Comparison of ENCODE assay signal across 8 mouse cellular contexts in genomic region chr11:84826185-84826584, GRCm38 (mm10). TPM values are rescaled to one million over a fixed set of nuclear protein-coding genes. Genes with fewer than 3 reads are reported as not detected.
DNase-seq lines count a peak whose midpoint lies in the region; ATAC-seq and TF ChIP-seq lines count a peak whose summit lies in the region.

No protein-coding gene starts in this region.

- no peak for TF ChIP-seq CTCF in lung, embryonic 14.5 days (IDR thresholded peaks at IDR 0.05; ENCODE audit: low read depth)

- peaks cover 28% of the 10 kb centered on the region for H3K4me1 ChIP-seq in forebrain, embryonic 10.5 days
- no peaks in the 10 kb centered on the region; the same call in 1 of the 2 replicates for H3K4me1 ChIP-seq in forebrain, embryonic 11.5 days (replicated peaks; ENCODE audit: control insufficient read depth, insufficient read depth, low read length)
- 0 out of 2 replicates have a peak, but pooled peaks cover 2% of the 10 kb centered on the region for H3K4me1 ChIP-seq in lung, embryonic 14.5 days (ENCODE audit: insufficient read depth)

- H3K36me3 ChIP-seq in forebrain, embryonic 10.5 days (replicated peaks) = peaks cover 27% of the 10 kb centered on the region
- no peaks in the 10 kb centered on the region; the same call in 1 of the 2 replicates for H3K36me3 ChIP-seq in forebrain, embryonic 11.5 days (ENCODE audit: control insufficient read depth, insufficient read depth, low read length)
- peaks cover 5% of the 10 kb centered on the region for H3K36me3 ChIP-seq in lung, embryonic 14.5 days (ENCODE audit: insufficient read depth)

- H3K27ac ChIP-seq in forebrain, embryonic 10.5 days = no peak overlapping the region
- H3K27ac ChIP-seq in forebrain, embryonic 11.5 days (ENCODE audit: low read depth, low read length) = no peak overlapping the region
- no peak overlapping the region for H3K27ac ChIP-seq in lung, embryonic 14.5 days (ENCODE audit: low read depth)

- H3K4me3 ChIP-seq in forebrain, embryonic 10.5 days = 0 out of 2 replicates have a peak overlapping the region, but pooled peaks have one; percentile 12
- H3K4me3 ChIP-seq in forebrain, embryonic 11.5 days (ENCODE audit: low read depth, low read length) = no peak overlapping the region
- no peak overlapping the region; the same call in 1 of the 2 replicates for H3K4me3 ChIP-seq in lung, embryonic 14.5 days (ENCODE audit: low read depth, low read length)

- H3K4me2 ChIP-seq in forebrain, embryonic 11.5 days (ENCODE audit: low read depth, low read length, severe bottlenecking) = no peak overlapping the region
- H3K4me2 ChIP-seq in lung, embryonic 14.5 days = peak overlapping the region; percentile 27; the same call in 1 of the 2 replicates

- WGBS in forebrain, embryonic 10.5 days = 81% methylated on average over 3 of the region's 3 CpGs
- WGBS in forebrain, embryonic 11.5 days = 83% methylated on average over 3 of the region's 3 CpGs
- WGBS in lung, embryonic 14.5 days = 37% methylated on average over 3 of the region's 3 CpGs

- ATAC-seq in forebrain, embryonic 11.5 days (replicated peaks; ENCODE audit: low FRiP score) = no peak
- ATAC-seq in lung, embryonic 14.5 days (ENCODE audit: insufficient read depth) = no peak

- DNase-seq in forebrain, embryonic 10.5 days (ENCODE audit: extremely low spot score, low spot score) = no peak
- DNase-seq in forebrain, embryonic 11.5 days (ENCODE audit: low spot score) = no peak
- DNase-seq in brain, adult 2 months (ENCODE audit: low read depth, low spot score) = peak; percentile 94
- DNase-seq in heart, adult 18-20 months = peak; percentile 80 to 89
- peak; percentile 83 to 91 for DNase-seq in kidney, postnatal 25 days
- peak; percentile 63 for DNase-seq in lung, embryonic 14.5 days
- no peak for DNase-seq in embryo, embryonic 11 days
- DNase-seq in urinary bladder, adult 18-20 months (ENCODE audit: low spot score in 2 of 2) = no peak

- H3K27me3 ChIP-seq in forebrain, embryonic 10.5 days (ENCODE audit: poor library complexity, severe bottlenecking) = no peaks in the 10 kb centered on the region
- H3K27me3 ChIP-seq in forebrain, embryonic 11.5 days (ENCODE audit: control insufficient read depth, insufficient read depth, low read length) = no peaks in the 10 kb centered on the region
- no peaks in the 10 kb centered on the region for H3K27me3 ChIP-seq in lung, embryonic 14.5 days (ENCODE audit: insufficient read depth, low read length)

- no peaks in the 10 kb centered on the region for H3K9me3 ChIP-seq in forebrain, embryonic 10.5 days
- no peaks in the 10 kb centered on the region for H3K9me3 ChIP-seq in forebrain, embryonic 11.5 days (ENCODE audit: control insufficient read depth, low read length)
- H3K9me3 ChIP-seq in lung, embryonic 14.5 days (ENCODE audit: low read depth, low read length) = no peaks in the 10 kb centered on the region

- no peak overlapping the region for H3K9ac ChIP-seq in forebrain, embryonic 11.5 days (ENCODE audit: low read length)
- H3K9ac ChIP-seq in lung, embryonic 14.5 days = no peak overlapping the region

RNA-seq across cellular contexts. Expression of gene Dhrs11, which starts 2.6 kb away (rescaled TPM):
- polyA plus RNA-seq in forebrain, embryonic 10.5 days (2016; fragmentation: Nextera tagmentation; extraction: Ambion mirVana) = 13.4 and 16.9 TPM in 2 replicates
- polyA plus RNA-seq in forebrain, embryonic 11.5 days (2014; fragmentation: Nextera tagmentation; extraction: Ambion mirVana) = 12.6 TPM in 2 replicates
- total RNA-seq in heart, adult 18-20 months (2021) = 10 to 100 TPM; 97.1 to 99.1 TPM
- polyA plus RNA-seq in lung, embryonic 14.5 days (2014; fragmentation: Nextera tagmentation; extraction: Ambion mirVana) = 11.1 and 11.4 TPM in 2 replicates

RNA-seq across cellular contexts. Expression of gene Mrm1, which starts 6.9 kb away (rescaled TPM):
- polyA plus RNA-seq in forebrain, embryonic 10.5 days (2016; fragmentation: Nextera tagmentation; extraction: Ambion mirVana) = 12.3 and 14.9 TPM in 2 replicates
- polyA plus RNA-seq in forebrain, embryonic 11.5 days (2014; fragmentation: Nextera tagmentation; extraction: Ambion mirVana) = 12.3 and 13.7 TPM in 2 replicates
- 10 to 100 TPM; 20.8 to 25.0 TPM for total RNA-seq in heart, adult 18-20 months (2021)
- 7.6 and 12.1 TPM in 2 replicates for polyA plus RNA-seq in lung, embryonic 14.5 days (2014; fragmentation: Nextera tagmentation; extraction: Ambion mirVana)

RNA-seq across cellular contexts. Expression of gene Ggnbp2, which starts 44.4 kb away (rescaled TPM):
- 52.3 and 52.4 TPM in 2 replicates for polyA plus RNA-seq in forebrain, embryonic 10.5 days (2016; fragmentation: Nextera tagmentation; extraction: Ambion mirVana)
- polyA plus RNA-seq in forebrain, embryonic 11.5 days (2014; fragmentation: Nextera tagmentation; extraction: Ambion mirVana) = 68.3 and 68.7 TPM in 2 replicates
- 10 to 100 TPM; 53.9 to 57.9 TPM for total RNA-seq in heart, adult 18-20 months (2021)
- polyA plus RNA-seq in lung, embryonic 14.5 days (2014; fragmentation: Nextera tagmentation; extraction: Ambion mirVana) = 63.7 and 64.2 TPM in 2 replicates

RNA-seq across cellular contexts. Expression of gene Myo19, which starts 53.8 kb away (rescaled TPM):
- polyA plus RNA-seq in forebrain, embryonic 10.5 days (2016; fragmentation: Nextera tagmentation; extraction: Ambion mirVana) = 11.0 and 12.3 TPM in 2 replicates
- polyA plus RNA-seq in forebrain, embryonic 11.5 days (2014; fragmentation: Nextera tagmentation; extraction: Ambion mirVana) = 11.8 and 13.6 TPM in 2 replicates
- 1 to 10 TPM; 3.2 to 5.2 TPM for total RNA-seq in heart, adult 18-20 months (2021)
- 11.7 and 12.6 TPM in 2 replicates for polyA plus RNA-seq in lung, embryonic 14.5 days (2014; fragmentation: Nextera tagmentation; extraction: Ambion mirVana)

RNA-seq across cellular contexts. Expression of gene Pigw, which starts 53.9 kb away (rescaled TPM):
- 3.1 and 3.5 TPM in 2 replicates for polyA plus RNA-seq in forebrain, embryonic 10.5 days (2016; fragmentation: Nextera tagmentation; extraction: Ambion mirVana)
- 3.7 and 3.9 TPM in 2 replicates for polyA plus RNA-seq in forebrain, embryonic 11.5 days (2014; fragmentation: Nextera tagmentation; extraction: Ambion mirVana)
- 1 to 10 TPM; 6.4 to 7.3 TPM for total RNA-seq in heart, adult 18-20 months (2021)
- polyA plus RNA-seq in lung, embryonic 14.5 days (2014; fragmentation: Nextera tagmentation; extraction: Ambion mirVana) = 1.9 and 2.9 TPM in 2 replicates

Comparison
In these comparisons a context has a peak if more than half of its experiments do, and no peak if none do; other contexts are left out.
1. DNase-seq: peak in brain, adult 2 months (single experiment), heart, adult 18-20 months (2 of 2), kidney, postnatal 25 days (2 of 2) and lung, embryonic 14.5 days (single experiment); none in forebrain, embryonic 10.5 days (single experiment), forebrain, embryonic 11.5 days (single experiment), embryo, embryonic 11 days (single experiment) and urinary bladder, adult 18-20 months (0 of 2).